Mouse (Mus musculus) retina, postnatal 7 days (tissue): Measurements from ENCODE around the gene Phlpp2.

Experiments used
- DNase-seq: peaks from one replicate; pipeline ENCODE4 v3.0.0-alpha.2; 2012; ENCODE audit warnings: low read depth, low spot score

Phlpp2 gene

DNA sequence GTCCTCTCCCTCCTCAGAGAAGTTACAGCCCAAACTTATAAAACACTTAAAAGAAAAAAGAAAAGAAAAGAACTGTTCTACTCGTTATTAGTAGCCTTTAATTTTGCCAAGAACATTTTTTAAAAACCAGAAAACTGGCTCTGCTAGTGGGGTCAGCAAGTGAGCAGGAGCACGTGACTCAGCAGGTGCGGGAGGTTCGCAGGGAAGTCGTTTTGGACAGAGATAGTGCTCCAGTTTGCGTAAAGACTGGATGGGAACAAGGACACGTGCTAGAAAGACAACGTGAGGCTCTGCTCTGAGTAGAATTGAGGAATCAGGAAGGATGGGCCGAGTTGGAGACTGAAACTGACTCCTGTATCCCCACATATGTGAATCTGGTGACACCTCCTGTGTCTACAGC is 94.6 kb downstream of the Phlpp2 start:
- no peak for DNase-seq

DNA sequence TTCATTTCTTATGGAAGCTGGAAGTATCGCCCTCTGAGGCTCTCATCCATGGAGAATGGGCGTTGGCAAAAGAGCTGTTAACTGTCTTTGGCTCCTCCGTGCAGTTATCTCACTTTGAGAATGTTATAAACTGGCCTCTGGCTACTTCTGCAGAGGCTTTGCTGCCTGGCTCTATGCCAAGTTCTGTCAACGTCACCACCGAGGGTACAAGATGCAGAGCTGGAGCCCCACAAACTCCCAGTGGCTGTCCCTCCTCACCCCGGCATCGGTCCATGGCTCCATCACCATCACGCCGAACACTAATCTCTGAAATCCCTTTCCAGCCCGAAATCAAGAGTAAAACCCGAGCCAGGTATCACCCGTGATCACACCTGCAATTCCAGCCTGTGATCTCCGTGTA is 95.1 kb downstream of the Phlpp2 start:
- no peak for DNase-seq

DNA sequence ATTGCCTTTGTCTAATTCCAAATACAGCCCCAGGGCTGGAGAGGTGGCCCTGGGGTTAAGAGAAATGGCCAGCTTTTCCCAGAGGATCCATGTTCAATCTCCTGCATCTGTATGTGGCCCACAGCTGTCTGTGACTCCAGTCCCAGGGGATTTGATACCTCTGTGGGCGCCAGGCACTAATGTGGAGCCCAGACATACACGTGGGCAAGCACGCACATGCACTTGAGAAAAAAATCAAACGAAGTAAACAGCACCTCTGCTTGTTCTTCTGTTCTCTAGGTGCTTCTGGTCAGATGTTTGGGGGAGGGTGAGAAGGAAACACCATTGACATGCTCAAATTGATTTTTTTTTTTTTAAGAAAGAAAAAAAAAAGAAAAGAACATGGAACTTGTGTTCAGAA is 95.8 kb downstream of the Phlpp2 start:
- DNase-seq = no peak

DNA sequence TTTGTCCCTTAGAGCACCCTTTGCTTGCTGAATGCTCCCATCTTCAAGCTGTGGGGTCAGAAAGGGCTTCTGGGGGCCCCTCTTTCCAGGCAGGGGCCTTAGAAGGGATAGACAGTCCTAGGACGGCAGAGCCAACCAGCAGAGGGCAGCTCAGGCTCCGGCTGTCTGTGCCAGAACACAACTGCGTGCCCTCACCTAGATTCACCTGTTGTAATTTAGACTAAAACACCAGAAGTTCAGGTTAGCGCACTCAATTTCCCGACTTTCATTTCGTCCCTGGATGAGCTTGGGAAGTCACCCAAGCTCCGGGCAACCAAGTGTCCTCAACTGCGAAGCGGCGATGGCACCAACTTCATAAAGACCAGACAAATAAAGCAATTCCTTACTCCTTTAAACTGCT is 100.5 kb downstream of the Phlpp2 start:
- no peak for DNase-seq

DNA sequence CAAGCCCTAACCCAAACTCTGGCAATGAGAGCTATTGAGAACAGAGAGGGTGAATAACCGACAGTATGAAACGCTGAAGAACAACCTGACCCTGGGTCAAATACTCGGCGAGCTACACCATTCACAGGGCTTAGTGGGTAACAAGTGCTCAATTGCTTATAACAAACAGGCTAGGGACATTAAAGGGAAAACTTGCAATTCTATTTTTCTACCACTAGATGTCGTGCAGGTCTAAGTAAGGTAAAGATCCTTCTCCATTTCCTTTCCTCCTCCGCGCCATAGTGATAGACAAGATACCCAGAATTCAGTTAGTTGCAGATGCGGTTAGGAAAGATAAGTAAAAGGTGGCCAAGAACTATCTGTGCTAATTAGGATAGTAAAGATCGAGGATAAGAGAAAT is 102.0 kb downstream of the Phlpp2 start:
- no peak for DNase-seq

DNA sequence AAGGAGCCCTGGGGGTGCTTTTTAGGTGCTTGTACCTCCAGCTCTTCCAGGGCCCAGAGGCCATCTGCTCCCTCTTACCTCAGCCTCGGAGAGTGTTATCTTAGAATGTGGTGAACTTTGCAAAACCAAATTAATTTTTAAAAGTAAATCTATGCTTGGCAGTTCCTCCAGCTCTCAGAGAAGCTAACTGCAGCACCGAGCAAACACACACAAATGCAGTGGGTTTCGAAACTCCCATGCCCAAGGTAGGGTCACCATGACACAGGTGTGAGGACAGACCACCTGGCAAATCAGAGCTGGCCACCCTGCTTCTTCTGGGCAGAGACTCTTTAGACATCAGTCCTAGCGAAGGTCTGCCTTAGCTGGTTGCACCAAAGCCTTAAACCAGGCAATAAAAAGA is 104.6 kb downstream of the Phlpp2 start:
- DNase-seq = no peak

DNA sequence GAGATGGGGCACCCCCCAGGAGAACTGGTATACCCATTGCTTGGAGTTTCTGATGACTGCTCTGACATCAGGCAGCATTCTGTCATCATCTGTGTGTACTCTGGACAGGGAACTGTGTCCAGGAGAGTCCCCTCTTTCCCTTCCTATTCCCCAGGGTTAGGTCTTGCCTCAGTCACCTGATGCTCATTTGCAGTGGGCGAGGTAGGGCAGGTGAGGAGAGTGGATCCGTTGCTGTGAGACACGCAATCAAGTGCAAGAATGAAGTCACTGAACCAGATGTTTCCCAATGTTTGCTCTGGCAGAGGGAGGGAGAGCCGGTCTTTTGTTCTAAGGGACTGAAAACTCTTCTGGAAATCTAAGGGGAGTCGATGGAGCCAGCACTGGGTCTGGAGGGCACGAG is 111.0 kb downstream of the Phlpp2 start:
- no peak for DNase-seq

DNA sequence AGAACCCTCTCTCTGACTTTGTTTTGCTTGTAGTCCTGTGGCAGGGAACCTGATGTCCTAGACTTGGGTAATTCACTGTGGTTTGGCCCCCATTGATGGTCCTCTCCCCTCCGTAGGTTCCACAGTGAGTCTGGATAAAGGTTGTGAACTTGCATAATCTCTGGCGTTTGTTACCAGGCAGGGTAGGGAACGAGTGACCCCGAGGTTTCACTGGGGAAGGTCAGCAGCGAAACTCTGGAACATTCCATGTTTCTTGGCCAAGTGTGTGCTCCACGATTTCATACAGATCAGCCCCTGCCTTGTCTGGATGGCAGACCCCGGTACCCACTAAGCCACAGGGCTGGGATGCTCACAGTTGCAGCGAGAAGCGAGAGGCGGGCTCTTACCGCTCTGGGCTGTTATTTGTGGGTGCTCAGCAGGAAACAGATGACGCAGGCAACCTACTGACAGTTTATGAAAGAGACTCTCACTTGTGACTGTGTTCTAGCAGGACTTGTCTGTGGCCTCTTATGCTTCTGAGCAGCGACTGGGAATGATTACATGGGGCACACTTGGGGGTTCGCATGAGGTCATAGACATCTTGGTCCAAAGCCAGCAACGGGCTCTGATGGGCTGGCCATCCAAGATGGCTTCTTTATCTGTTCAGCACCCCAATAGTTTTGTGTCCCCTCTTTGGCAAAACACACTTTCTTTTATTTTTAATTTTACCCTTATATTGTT is 114.2 kb downstream of the Phlpp2 start:
- no peak for DNase-seq

DNA sequence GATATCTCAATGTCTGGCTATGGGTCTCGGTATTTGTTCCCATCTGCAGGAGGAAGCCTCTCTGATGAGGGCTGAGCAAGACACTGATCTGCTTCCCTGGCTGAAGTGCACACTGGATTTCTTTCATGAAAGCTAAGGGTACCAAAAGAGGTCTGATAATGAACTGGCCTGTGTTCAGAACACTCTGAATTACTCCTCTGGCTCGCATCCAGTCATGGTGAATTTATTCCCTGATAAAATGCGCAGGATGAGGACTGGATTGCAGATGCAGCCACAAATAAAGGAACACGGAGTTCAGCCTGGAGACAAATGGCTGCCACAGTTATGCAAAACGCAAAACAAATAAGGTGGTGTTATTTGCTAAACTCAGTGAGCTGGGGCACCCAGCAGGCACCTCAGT is 115.6 kb downstream of the Phlpp2 start:
- DNase-seq = no peak

DNA sequence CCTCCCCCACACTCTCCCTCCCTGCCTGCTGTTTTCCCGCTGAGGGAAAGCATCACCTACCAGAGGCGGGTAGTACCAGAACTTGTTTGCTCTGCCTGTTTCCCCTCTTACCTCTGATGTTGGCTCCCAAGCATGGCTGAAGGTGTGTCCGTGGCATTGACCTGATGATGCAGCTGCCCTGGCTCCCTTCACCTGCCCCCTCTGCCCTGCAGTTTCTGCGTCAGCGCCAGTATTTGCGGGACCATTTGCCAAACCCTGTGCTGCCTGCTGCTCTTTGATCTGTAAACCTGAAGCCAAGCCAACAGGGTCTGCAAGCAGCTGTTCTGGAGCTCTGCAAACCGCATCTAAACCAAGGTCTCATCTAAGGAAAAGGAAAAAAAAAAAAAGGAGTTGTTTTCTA is 118.0 kb downstream of the Phlpp2 start:
- DNase-seq = no peak

DNA sequence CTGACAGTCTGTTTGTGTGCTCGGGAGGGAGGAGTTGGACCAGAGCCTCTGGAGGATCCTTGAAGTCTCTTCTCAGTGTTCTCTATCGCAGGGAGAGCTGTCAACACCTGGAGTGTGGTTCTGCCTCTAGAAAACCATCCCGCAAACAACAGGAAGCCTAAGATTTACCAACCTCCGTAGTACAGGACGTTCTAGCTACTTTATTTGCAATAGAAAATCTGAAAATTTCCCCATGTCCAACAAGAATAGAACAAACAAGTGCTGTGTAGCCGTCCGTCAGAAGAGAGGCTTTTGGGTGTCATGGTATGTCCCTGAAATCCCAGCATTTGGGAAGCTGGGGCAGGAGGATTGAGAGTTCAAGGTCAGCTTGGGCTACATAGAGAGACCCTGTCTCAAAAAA is 119.4 kb downstream of the Phlpp2 start:
- no peak for DNase-seq

DNA sequence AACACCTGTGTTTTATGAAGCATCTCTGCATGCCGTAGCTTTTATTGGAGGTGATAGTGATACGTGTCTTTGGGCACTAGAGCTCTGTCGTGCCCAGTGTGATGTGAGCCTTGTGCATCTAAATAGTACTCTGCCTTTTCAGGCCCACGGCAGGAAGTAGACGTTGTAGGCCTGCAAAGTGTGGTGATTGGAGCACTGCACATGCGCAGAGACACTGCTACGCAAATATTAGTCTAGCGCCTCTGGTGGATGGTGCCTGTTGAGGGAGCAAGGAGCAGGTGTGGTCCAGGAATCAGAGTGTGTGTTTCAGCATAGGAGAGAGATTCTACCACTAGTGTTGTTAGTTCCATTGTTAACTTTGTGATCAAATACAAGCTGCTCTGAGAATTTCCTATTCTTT is 120.8 kb downstream of the Phlpp2 start:
- no peak for DNase-seq

DNA sequence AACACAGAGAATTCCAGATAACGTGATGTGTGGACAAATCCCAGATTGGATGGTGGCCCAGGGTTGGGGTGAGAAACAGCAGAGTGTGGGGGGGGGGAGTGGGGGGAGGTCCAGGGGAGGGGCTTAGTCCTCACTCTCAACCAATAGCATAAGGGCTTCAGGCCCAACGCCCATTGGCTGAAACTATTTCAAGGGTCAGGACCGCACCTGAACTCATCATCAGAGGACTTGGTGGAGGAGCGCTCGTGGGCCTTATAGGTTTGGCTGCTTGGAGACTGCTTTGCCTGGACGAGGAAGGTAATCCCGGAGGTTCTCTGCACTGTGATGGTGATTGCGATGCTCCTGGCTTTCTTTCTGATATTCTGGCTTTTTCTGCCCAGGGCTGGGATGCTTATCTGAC is 121.9 kb downstream of the Phlpp2 start, which contains the start of gene Tat:
Gene Tat (plus strand): TSS at position 214 of the 400 bp plus-strand sequence.
- DNase-seq = no peak

DNA sequence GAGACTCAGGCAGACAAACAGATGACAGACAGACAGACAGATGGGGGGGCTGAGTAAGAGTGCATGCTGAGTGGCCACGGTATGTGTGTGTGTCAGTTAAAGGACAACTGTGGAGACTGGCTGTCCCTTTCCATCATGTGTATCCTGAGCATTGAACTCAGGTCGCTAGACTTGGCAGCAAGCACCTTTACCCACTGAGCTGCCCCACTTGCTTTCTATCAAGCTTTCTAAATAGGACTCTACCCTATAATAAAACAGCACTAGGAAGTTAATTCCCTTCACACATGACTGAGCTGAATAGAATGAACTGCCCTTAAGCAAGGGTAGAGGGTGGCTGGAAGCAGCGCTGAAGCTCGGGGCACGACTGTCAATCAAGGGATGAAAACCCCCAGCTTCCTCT is 123.8 kb downstream of the Phlpp2 start:
- DNase-seq = no peak

DNA sequence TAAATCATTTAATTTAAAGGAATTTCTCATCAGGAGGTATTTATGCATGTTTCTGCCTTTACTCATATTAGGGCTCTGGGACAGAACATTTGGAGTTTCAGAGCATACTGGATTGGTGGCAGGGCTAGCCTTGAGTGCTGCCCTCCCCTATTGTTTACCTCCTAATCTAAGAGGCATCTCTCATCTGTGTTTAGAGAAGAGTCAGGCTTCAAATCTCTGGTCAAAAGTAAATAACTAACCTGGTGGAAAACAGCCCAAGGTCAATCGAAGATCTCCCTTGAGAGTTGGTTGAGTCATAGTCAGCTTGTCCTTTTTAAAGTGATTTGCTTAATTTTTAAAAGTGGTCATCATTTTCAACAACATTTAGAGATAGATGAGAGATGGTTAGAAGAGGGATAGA is 124.6 kb downstream of the Phlpp2 start:
- DNase-seq = no peak
